Mouse (Mus musculus) layer of hippocampus, adult 2 months (tissue): Measurements from ENCODE around the gene Gng8. TPM values are rescaled to one million over a fixed set of nuclear protein-coding genes. Genes with fewer than 3 reads are reported as not detected.

Experiments used
- DNase-seq, 2 experiments: peaks; one replicate each; pipeline ENCODE4 v3.0.0; 2022; ENCODE audit warnings: low spot score in 2 of 2
- H3K27ac ChIP-seq: fragments of 200-600 bp; 2 replicates; pipeline ENCODE4 v1.8.1; 2022
- H3K4me3 ChIP-seq: fragments of 200-600 bp; 2 replicates; pipeline ENCODE4 v1.8.1; 2022; ENCODE audit warnings: mild to moderate bottlenecking
- CTCF ChIP-seq: fragments of 200-600 bp; conservative IDR thresholded peaks from 2 replicates; pipeline ENCODE4 v1.8.1; 2022; ENCODE audit warnings: antibody characterized with exemption, mild to moderate bottlenecking, moderate library complexity
- total RNA-seq, 2 experiments: library from RNA; stranded (reverse); gene quantifications; 2 replicates each; pipeline ENCODE4 v1.2.3; 2021

The Gng8 gene
- total RNA-seq, 2 experiments from 2014 or later: 1.9 to 4.0 TPM

DNA sequence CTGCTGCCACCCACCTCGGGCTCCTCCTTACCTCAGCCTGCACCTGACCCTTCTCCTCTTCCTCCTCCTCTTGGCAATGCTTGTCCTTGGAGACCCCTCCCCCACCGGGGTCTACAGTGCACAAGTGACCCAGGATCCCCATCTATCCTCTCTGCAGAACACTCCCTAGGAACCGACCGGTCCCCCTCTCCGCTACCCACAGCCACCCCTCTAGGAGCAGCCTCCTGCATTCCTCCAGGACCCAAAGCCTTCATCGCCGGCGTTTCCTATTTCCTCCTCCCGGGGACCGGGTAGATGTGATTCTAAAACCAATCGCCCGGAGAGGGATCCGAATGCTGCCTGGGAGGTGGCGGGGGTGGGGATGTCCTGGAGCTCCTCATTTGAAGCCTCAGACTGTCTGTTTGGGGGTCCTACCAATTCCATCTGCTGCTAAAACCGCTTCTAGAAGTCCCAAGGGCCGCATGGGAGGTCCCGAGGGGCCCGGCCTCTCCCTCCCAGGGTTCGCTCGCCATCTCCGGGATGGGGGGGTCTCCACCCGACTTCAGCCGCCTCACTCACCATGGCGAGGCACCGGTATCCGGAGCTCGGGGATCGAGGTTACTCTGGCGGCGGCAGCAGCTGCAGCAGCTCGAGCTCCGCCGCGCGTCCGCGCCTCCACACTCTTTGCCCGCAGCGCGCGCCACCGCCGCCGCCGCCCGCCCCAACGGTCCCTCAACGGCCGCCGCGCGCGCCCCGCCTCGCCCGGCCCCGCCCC is 31.9 kb downstream of the Gng8 start:
- TF ChIP-seq CTCF: no peak
- H3K4me3 ChIP-seq: peak overlapping the region; percentile 83
- H3K27ac ChIP-seq: peak overlapping the region; percentile 100
- peak in 1 of 2 experiments; percentile 44 for DNase-seq

DNA sequence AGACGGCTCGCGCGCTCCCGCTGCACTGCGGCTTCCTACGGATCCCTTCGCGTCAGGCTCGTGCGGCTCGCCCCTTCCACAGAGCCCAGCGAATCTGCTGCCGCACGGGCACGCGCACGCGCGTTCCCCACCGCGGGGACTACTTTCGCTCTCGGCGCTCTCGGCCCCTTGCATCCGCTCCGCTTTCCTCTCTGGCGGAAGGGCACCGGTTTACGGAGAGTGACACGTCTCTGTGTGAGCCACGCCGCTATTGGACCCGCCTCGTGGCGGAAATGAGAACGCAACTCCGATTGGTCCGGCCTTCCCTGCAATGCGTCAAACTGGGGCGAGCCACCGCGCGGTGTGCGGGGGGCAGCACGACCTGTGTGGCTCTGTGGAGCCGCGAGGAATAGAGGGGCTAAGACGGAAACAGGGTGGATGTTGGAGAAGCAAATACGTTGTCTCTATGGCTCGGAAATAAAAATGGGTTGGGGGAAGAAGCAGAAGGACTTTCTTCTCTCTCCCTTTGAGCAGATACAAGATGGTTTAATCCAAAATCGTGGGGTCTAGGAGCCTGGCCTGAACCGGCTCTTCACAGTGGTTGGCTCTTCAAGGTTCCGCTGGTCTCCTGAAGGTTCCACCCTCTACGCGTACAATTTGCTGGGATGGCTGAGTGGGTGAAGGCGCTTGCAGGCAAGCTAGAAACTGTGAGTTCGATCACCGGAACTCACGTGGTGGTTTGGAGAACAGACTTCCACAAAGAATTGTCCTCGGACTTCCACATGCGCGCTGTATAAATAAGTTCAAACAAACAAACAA is 32.6 kb downstream of the Gng8 start, which contains the start of gene Calm3:
Calm3 (minus strand) TSS at position 78 of the 798 bp plus-strand sequence.
- peak; percentile 99 to 100 for DNase-seq
- TF ChIP-seq CTCF: peak; percentile 32
- Histone ChIP-seq H3K4me3 (peak within 1 kb of the TSS; percentile 83), H3K27ac (peak within 1 kb of the TSS; percentile 100)

DNA sequence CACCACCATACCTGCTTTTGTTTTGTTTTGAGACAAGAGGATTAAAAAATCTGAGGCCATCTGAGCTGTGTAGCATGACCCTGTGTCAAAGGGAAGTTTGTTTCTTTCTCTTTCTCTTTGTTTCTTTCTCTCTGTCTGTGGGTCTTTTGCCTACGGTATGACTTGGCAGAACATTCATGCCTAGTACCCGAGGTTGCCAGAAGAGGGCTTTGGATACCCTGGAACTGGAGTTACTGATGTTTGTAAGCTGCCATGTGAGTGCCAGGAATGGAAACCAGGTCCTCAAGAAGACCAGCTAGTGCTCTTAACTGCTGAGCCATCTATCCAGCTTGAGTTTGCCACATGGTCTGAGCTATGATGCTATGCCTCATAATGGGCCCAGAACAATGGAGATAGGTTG is 36.8 kb downstream of the Gng8 start:
- no peak overlapping the region for H3K4me3 ChIP-seq
- DNase-seq: no peak
- no peak overlapping the region for H3K27ac ChIP-seq
- TF ChIP-seq CTCF: peak; percentile 29; the same call in 1 of the 2 replicates

DNA sequence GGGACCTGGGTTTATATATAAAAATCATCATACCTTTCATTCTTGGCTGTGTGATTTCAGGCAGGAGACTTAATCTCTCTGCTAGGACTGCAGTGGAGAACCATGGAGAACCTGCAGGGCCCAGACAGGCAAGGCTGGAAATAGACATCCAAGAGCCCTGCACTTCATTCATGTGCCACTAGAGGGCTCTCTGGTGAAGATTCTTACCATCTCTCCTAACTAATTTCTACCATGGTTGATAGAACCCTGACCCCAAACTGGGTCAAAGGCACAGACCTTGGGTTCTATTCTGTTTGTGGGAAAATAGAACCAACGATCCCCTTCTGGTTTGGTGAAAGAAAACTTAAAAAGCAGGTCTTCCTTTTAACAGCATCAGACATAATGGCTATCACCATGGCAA is 39.3 kb downstream of the Gng8 start:
- TF ChIP-seq CTCF: peak; percentile 99
- peak in 1 of 2 experiments; percentile 84 for DNase-seq
- Histone ChIP-seq H3K27ac (peak overlapping the region; percentile 96), H3K4me3 (no peak overlapping the region)

DNA sequence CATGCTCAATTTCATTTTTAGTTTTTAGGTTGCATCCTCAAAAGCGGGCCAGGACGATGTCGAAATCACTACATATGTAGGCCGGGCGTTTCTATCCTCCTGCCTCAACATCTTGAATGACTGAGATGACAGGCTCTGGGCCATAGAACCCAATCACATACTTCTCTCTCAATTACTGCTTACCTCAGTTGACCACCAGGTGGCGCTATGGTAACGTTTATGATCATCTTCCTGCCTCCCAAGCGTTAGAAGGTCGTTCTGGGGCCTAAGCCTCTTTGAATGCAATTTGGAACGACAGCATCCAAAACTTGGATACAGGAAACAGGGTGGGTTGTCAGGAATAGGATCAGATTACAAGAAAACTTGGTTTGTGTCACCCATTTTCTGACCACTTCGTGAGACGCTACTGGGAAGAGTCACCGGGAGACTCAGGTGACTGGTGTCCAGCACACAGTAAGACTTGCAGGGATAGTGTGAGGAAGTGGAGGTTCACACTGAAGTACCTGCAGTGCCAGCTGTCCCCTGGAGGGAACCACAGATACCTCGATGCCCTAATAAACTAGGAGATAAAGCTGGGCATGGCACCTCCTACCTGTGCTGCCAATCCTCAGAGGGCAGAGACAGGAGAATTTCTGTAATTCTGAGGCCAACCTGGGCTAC is 40.5 kb downstream of the Gng8 start:
- H3K4me3 ChIP-seq: no peak overlapping the region
- TF ChIP-seq CTCF: peak; percentile 90
- DNase-seq: peak; percentile 88 to 93
- peak overlapping the region; percentile 96 for H3K27ac ChIP-seq

DNA sequence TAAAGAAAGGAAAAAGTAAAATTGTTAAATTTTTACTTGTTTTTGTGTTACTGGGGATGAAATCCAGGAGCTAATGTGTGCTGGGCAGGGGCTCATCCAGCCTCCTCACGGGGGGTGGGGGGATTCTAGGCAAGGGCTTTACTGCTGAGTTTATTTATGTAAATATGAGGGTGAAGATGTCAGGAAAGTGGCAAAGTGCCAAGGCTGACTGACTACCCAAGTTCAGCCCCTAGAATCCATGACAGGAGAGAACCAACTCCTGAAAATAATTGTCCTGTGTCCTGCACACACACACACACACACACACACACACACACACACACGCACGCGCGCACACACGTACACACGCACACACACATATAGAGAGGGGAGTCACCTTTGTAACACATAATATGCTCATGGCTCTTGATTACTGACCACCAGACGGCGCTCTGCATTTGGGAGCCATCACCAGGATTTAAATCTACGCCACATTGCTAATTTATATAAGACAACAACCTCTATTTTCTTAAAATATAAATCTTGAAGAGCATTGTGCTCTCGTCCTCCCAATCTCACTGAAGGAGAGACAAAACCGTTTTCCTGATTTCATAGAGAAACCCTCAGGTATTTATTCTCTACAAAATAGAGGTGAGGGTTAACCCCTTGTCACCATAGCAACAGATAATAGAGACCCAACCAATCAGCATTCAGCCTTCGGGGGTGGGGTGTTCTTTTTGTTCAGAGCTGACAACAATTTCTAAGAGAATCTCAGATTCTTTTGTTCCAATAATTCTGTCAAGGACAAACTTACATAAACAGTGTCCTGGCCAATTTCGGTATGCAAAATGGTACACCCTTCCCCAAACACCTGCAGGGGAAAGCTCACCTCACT is 41.4 kb downstream of the Gng8 start:
- Histone ChIP-seq H3K4me3 (no peak overlapping the region), H3K27ac (peak overlapping the region; percentile 96)
- peak in 1 of 2 experiments; percentile 75 for DNase-seq
- TF ChIP-seq CTCF: peak; percentile 75

DNA sequence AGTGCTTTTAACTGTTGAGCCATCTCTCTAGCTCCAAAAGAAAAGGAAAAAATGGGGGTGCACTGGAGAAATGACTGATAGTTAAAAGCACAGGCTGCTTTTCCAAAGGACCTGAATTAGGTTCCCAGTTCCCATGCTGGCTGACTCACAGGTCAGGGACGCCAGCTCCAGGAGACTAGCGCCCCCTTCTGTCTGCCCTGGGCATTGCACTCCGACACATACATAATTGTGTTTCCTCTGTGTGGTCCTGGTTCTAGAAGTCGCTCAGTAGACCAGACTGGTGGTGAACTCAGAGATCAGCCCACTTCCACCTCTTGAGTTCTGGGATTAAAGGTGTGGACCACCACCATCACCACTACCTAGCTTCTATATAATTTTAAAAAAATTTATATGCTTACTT is 45.7 kb downstream of the Gng8 start:
- peak overlapping the region; percentile 92 for H3K27ac ChIP-seq
- no peak overlapping the region for H3K4me3 ChIP-seq
- no peak for DNase-seq
- peak; percentile 77 for TF ChIP-seq CTCF

DNA sequence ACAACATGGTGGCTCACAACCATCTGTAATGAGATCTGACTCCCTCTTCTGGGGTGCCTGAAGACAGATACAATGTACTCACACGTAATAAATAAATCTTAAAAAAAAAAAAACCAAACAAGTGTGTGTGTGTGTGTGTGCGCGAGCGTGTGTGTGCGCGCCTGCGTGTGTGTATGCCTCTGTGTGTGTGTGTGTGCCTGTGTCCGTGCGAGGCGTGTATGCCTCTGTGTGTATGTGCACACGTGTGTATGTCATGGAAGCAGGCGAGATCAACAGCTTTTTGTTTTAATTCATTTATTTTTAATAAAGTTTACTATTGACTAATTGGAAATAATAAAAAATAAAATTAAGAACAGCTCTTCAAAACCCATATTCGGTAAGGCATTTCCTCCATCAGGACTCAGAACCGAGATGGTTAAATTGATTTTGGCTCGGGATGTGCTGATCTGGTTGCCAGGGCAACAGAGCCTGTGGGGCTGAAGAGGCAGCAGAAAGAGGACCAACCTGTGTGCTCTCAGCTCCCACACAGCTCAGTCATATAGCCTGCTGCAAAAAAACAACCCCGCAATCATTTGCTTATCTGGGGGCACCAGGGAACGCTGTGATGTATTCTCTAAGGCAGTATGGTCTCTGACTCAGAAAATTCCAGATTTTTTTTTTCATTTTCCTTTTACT is 46.7 kb downstream of the Gng8 start:
- no peak for TF ChIP-seq CTCF
- Histone ChIP-seq H3K27ac (peak overlapping the region; percentile 92), H3K4me3 (no peak overlapping the region; the same call in 1 of the 2 replicates)
- peak; percentile 70 to 85 for DNase-seq

DNA sequence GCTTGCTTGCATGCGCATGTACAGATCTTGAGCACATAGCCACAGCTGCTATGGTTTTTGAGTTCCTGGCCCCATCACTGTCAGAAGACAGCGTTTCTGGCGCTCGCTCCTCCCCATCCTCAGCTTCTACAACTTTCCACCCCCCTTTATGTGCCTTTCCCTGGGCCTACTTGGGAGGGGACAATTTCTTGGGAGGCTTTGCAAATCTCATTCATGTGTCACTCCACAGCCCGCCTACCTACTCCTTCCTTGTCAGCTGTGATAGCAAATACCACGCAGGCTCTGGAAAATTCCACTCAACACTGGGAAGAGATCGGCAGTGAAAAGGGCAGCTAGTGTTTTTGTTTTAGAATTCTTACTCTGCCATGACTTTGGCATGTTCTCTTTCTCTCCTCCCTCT is 48.7 kb downstream of the Gng8 start:
- DNase-seq: peak; percentile 66 to 86
- no peak overlapping the region for H3K4me3 ChIP-seq
- no peak for TF ChIP-seq CTCF
- peak overlapping the region; percentile 92 for H3K27ac ChIP-seq

DNA sequence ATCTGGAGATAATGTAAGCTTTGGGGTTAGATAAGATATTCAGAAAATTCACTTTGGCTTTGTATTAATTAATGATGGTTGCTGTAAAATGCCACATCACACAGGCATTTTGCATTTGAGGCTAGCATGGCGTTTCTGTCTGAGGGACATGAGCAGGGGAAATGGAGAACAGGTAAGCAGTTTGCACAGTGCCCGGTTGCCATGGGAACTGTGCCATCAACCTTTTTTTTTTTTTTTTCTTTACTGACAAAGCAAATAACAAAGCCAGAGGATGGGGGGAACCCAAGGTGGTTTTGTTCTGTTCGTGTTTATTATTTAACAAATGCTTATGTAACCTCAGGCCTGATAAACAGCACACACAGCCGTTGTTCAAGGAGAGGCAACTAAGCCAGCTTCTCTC is 51.3 kb downstream of the Gng8 start:
- H3K27ac ChIP-seq: peak overlapping the region; percentile 78
- DNase-seq: no peak
- no peak overlapping the region for H3K4me3 ChIP-seq
- no peak for TF ChIP-seq CTCF

DNA sequence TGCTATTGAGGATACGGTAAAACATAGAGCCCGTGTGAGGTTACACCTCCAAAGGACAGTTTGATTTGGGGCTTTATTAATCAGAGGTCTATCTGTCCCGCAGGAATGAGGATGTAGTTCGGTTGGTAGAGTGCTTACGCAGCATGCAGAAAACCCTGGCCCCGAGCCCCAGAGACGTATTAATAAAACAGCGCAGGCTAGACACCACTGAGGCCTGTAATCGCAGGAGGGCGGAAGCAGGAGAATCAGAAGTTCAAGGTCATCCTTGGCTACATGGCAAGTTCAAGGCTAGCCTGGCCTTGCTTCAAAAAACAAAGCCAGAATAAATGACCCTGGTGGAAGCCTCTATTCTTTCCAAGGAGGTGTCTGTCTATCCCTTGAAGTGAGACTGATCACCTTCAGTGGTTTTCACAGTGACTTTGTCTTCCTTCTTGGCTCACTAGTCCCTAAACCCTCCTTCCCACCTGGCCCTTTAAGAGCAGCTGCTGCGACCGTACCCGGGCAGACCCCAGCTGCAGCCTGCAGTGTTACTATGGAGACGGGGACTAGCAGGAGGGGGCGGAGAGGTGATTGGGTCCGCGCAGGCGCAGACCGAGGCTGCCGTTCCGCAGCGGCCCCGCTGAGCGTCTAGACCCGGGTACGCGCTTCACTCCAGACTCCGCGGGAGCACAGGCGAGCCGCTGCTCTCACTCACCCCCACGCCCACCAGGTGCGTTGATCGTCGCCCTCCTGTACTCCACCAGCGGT is 52.6 kb downstream of the Gng8 start, which contains the start of gene Pnmal2:
Pnmal2 (plus strand) TSS at position 622 of the 747 bp plus-strand sequence.
- peak within 1 kb of the TSS; percentile 98 for H3K27ac ChIP-seq
- peak; percentile 90 to 92 for DNase-seq
- peak within 1 kb of the TSS; percentile 87 for H3K4me3 ChIP-seq
- TF ChIP-seq CTCF: no peak
